Mouse (Mus musculus) heart, embryonic 14.5 days (tissue): ENCODE results near the gene Olfr1288. TPM values are rescaled to one million over a fixed set of nuclear protein-coding genes. Genes with fewer than 3 reads are reported as not detected.

Experiments
- polyA plus RNA-seq: library from polyadenylated mRNA; unstranded; fragments of >200 nt; fragmentation: Nextera tagmentation; extraction: Ambion mirVana; gene quantifications from 2 replicates; pipeline ENCODE4 v1.2.1, GENCODE M21; 2014

Gene Olfr1288
- polyA plus RNA-seq, 1 experiment from 2014 or later: not detected

Other genes starting within 250 kb of the Olfr1288 start
- not detected in 2 replicates for gene 4930430A15Rik, start 244.5 kb upstream of the Olfr1288 start, polyA plus RNA-seq
- gene Olfr1275, start 238.8 kb upstream of the Olfr1288 start, polyA plus RNA-seq: not detected in 2 replicates
- not detected in 2 replicates for gene Olfr1276, start 219.6 kb upstream of the Olfr1288 start, polyA plus RNA-seq
- not detected in 2 replicates for gene Olfr1277, start 200.0 kb upstream of the Olfr1288 start, polyA plus RNA-seq
- not detected in 2 replicates for gene Olfr1278, start 184.0 kb upstream of the Olfr1288 start, polyA plus RNA-seq
- gene Olfr1279, start 173.5 kb upstream of the Olfr1288 start, polyA plus RNA-seq: not detected in 2 replicates
- gene Olfr1280, start 160.1 kb upstream of the Olfr1288 start, polyA plus RNA-seq: not detected in 2 replicates
- not detected in 2 replicates for gene Olfr1281, start 147.6 kb upstream of the Olfr1288 start, polyA plus RNA-seq
- gene Olfr1282, start 138.0 kb upstream of the Olfr1288 start, polyA plus RNA-seq: not detected in 2 replicates
- gene Olfr1283, start 107.3 kb upstream of the Olfr1288 start, polyA plus RNA-seq: not detected in 2 replicates
- gene Olfr1284, start 98.6 kb upstream of the Olfr1288 start, polyA plus RNA-seq: not detected in 2 replicates
- not detected in 2 replicates for gene Olfr1286, start 51.0 kb upstream of the Olfr1288 start, polyA plus RNA-seq
- gene Olfr1287, start 25.0 kb upstream of the Olfr1288 start, polyA plus RNA-seq: not detected in 2 replicates
- not detected in 2 replicates for gene Olfr1289, start 6.7 kb downstream of the Olfr1288 start, polyA plus RNA-seq
- gene Olfr1290, start 19.7 kb downstream of the Olfr1288 start, polyA plus RNA-seq: not detected in 2 replicates
- not detected in 2 replicates for gene Olfr1291-ps1, start 23.1 kb downstream of the Olfr1288 start, polyA plus RNA-seq
- gene Olfr1293-ps, start 51.1 kb downstream of the Olfr1288 start, polyA plus RNA-seq: not detected in 2 replicates
- gene Olfr1294, start 66.2 kb downstream of the Olfr1288 start, polyA plus RNA-seq: not detected in 2 replicates
- not detected in 2 replicates for gene Olfr1295, start 95.6 kb downstream of the Olfr1288 start, polyA plus RNA-seq
- not detected in 2 replicates for gene Olfr1297, start 152.4 kb downstream of the Olfr1288 start, polyA plus RNA-seq
- not detected in 2 replicates for gene Olfr1298, start 175.1 kb downstream of the Olfr1288 start, polyA plus RNA-seq
- not detected in 2 replicates for gene Olfr1299, start 187.3 kb downstream of the Olfr1288 start, polyA plus RNA-seq